In genomic region chr4:134700911-134701310, GRCm38 (mm10) we compare ENCODE assay signal across 12 mouse cellular contexts. TPM values are rescaled to one million over a fixed set of nuclear protein-coding genes. Genes with fewer than 3 reads are reported as not detected.
A peak's percentile ranks its signal among the peaks of the same experiment; 100 is the strongest.
DNase-seq lines count a peak whose midpoint lies in the region; ATAC-seq and TF ChIP-seq lines count a peak whose summit lies in the region.
"Had no signal": no experiment of that assay in that cellular context is flagged by ENCODE, and none has a peak within 500 bp of the region (broad histone marks: within the 10 kb centered on the region; RNA-seq: fewer than 3 reads in every experiment).

No protein-coding gene starts in this region.

- no peak for TF ChIP-seq CTCF in cerebellum, adult 2 months (IDR thresholded peaks at IDR 0.05; ENCODE audit: borderline replicate concordance, insufficient read depth, low read depth, low read length)

- peaks cover 24% of the 10 kb centered on the region for H3K4me1 ChIP-seq in cerebellum, adult 2 months (ENCODE audit: control insufficient read depth, insufficient read depth, low read length)
- H3K4me1 ChIP-seq in heart, embryonic 15.5 days (replicated peaks) = peaks cover 32% of the 10 kb centered on the region
- peaks cover 40% of the 10 kb centered on the region for H3K4me1 ChIP-seq in neural tube, embryonic 12.5 days
- peaks cover 38% of the 10 kb centered on the region for H3K4me1 ChIP-seq in kidney, embryonic 15.5 days

- H3K27me3 ChIP-seq in cerebellum, adult 2 months (ENCODE audit: control insufficient read depth, insufficient read depth, low read length) = no peaks in the 10 kb centered on the region
- H3K27me3 ChIP-seq in heart, embryonic 15.5 days = no peaks in the 10 kb centered on the region
- H3K27me3 ChIP-seq in neural tube, embryonic 12.5 days (replicated peaks) = peaks cover 24% of the 10 kb centered on the region
- H3K27me3 ChIP-seq in kidney, embryonic 15.5 days = peaks cover 18% of the 10 kb centered on the region

- no peak overlapping the region for H3K9ac ChIP-seq in heart, embryonic 15.5 days
- H3K9ac ChIP-seq in neural tube, embryonic 12.5 days = no peak overlapping the region
- no peak overlapping the region for H3K9ac ChIP-seq in kidney, embryonic 15.5 days
- H3K9ac ChIP-seq: liver, embryonic 12.5 days had no signal

- peak overlapping the region; percentile 99; the same call in 1 of the 2 replicates for H3K4me2 ChIP-seq in heart, embryonic 15.5 days
- H3K4me2 ChIP-seq in neural tube, embryonic 12.5 days (replicated peaks) = peak overlapping the region; percentile 99
- no peak overlapping the region; the same call in 1 of the 2 replicates for H3K4me2 ChIP-seq in kidney, embryonic 15.5 days

- no peak overlapping the region for H3K27ac ChIP-seq in cerebellum, adult 2 months (ENCODE audit: insufficient read depth, low read length)
- H3K27ac ChIP-seq in heart, embryonic 15.5 days = no peak overlapping the region
- H3K27ac ChIP-seq in neural tube, embryonic 12.5 days = no peak overlapping the region
- no peak overlapping the region for H3K27ac ChIP-seq in kidney, embryonic 15.5 days
- H3K27ac ChIP-seq: liver, embryonic 12.5 days had no signal

- WGBS in cerebellum, adult 2 months = 48% methylated on average over 2 of the region's 2 CpGs
- 93% methylated on average over 2 of the region's 2 CpGs for WGBS in heart, embryonic 15.5 days
- 84% methylated on average over 2 of the region's 2 CpGs for WGBS in neural tube, embryonic 12.5 days
- 95% methylated on average over 2 of the region's 2 CpGs for WGBS in kidney, embryonic 15.5 days

- no peak for DNase-seq in cerebellum, adult 2 months
- DNase-seq in cerebellum, adult 11 months = no peak
- no peak for DNase-seq in heart, adult 8-10 months (ENCODE audit: low spot score)
- DNase-seq in neural tube, embryonic 10.5 days (ENCODE audit: extremely low spot score, low spot score) = no peak
- no peak for DNase-seq in retina, postnatal 1 day
- DNase-seq: adrenal gland, adult 2 months; kidney, adult 18-20 months; lung, postnatal 10 days had no signal

- peak overlapping the region; percentile 83 for H3K4me3 ChIP-seq in cerebellum, adult 2 months (replicated peaks; ENCODE audit: insufficient read depth, low read depth, low read length)
- H3K4me3 ChIP-seq in heart, embryonic 15.5 days = no peak overlapping the region
- H3K4me3 ChIP-seq in neural tube, embryonic 12.5 days = no peak overlapping the region
- no peak overlapping the region for H3K4me3 ChIP-seq in kidney, embryonic 15.5 days (replicated peaks)
- H3K4me3 ChIP-seq: liver, embryonic 12.5 days had no signal

- no peaks in the 10 kb centered on the region for H3K36me3 ChIP-seq in heart, embryonic 15.5 days
- 0 out of 2 replicates have a peak, but pooled peaks cover 4% of the 10 kb centered on the region for H3K36me3 ChIP-seq in neural tube, embryonic 12.5 days
- H3K36me3 ChIP-seq in kidney, embryonic 15.5 days = no peaks in the 10 kb centered on the region

- TF ChIP-seq POLR2A in cerebellum, adult 2 months (IDR thresholded peaks at IDR 0.05; ENCODE audit: borderline replicate concordance, insufficient read depth, low read length) = no peak

- no peak for ATAC-seq in heart, embryonic 15.5 days (replicated peaks; ENCODE audit: insufficient number of reproducible peaks, insufficient read depth, low FRiP score, low read depth)
- ATAC-seq in neural tube, embryonic 12.5 days (ENCODE audit: low FRiP score, low read depth) = no peak
- no peak for ATAC-seq in kidney, embryonic 15.5 days (replicated peaks; ENCODE audit: low FRiP score)
- ATAC-seq: liver, embryonic 12.5 days had no signal

- H3K9me3 ChIP-seq in heart, embryonic 15.5 days (replicated peaks) = no peaks in the 10 kb centered on the region
- no peaks in the 10 kb centered on the region for H3K9me3 ChIP-seq in neural tube, embryonic 12.5 days
- H3K9me3 ChIP-seq in kidney, embryonic 15.5 days (replicated peaks) = no peaks in the 10 kb centered on the region
- H3K9me3 ChIP-seq: liver, embryonic 12.5 days had no signal

RNA-seq across cellular contexts. Expression of gene Man1c1, which starts 3.2 kb away (rescaled TPM):
- polyA plus RNA-seq in cerebellum, adult 2 months (2012; rRNA removed) = 30.1 and 36.3 TPM in 2 replicates
- 5.1 and 6.6 TPM in 2 replicates for polyA plus RNA-seq in heart, embryonic 15.5 days (2015; fragmentation: Nextera tagmentation; extraction: Ambion mirVana)
- total RNA-seq in heart, adult 8-10 months (2022) = 10 to 100 TPM; 22.6 to 26.7 (median 25.3) TPM
- 5.1 and 6.3 TPM in 2 replicates for polyA plus RNA-seq in neural tube, embryonic 12.5 days (2016; fragmentation: Nextera tagmentation; extraction: Ambion mirVana)
- polyA plus RNA-seq in kidney, embryonic 15.5 days (2015; fragmentation: Nextera tagmentation; extraction: Ambion mirVana) = 4.3 and 5.1 TPM in 2 replicates
